Mouse (Mus musculus) myocyte (in vitro differentiated cells): ENCODE results near the gene Ap1s1.

ENCODE experiments used
- E2F4 ChIP-seq: IDR thresholded peaks from one replicate; pipeline ENCODE4 v1.6.1; 2011; ENCODE audit warnings: mild to moderate bottlenecking, control low read depth, moderate library complexity; ENCODE audit not compliant: insufficient read depth
- MYOD1 ChIP-seq, 3 experiments: IDR thresholded peaks; one replicate each; pipeline ENCODE4 v1.6.1; 2011; ENCODE audit warnings: control low read depth in 2 of 3, low read depth in 2 of 3, mild to moderate bottlenecking in 2 of 3, moderate library complexity in 1 of 3; ENCODE audit not compliant: insufficient read length in 2 of 3, control insufficient read depth in 1 of 3
- MYOG ChIP-seq, 3 experiments: IDR thresholded peaks; one replicate each; pipeline ENCODE4 v1.6.1; 2011; ENCODE audit warnings: control low read depth in 2 of 3, low read depth in 2 of 3, mild to moderate bottlenecking in 2 of 3; ENCODE audit not compliant: insufficient read length in 2 of 3, control insufficient read depth in 1 of 3, insufficient read depth in 1 of 3
- POLR2A ChIP-seq: IDR thresholded peaks from one replicate; pipeline ENCODE4 v1.6.1; 2011; ENCODE audit warnings: low read depth, mild to moderate bottlenecking, control low read depth, moderate library complexity; ENCODE audit not compliant: insufficient read length
- POLR2AphosphoS2 ChIP-seq: IDR thresholded peaks from one replicate; pipeline ENCODE4 v1.6.1; 2011; ENCODE audit warnings: low read depth, control low read depth; ENCODE audit not compliant: insufficient read length
- SRF ChIP-seq: IDR thresholded peaks from one replicate; pipeline ENCODE4 v1.6.1; 2011; ENCODE audit warnings: low read depth; ENCODE audit not compliant: control insufficient read depth, insufficient read length
- TCF12 ChIP-seq: IDR thresholded peaks from one replicate; pipeline ENCODE4 v1.6.1; 2011; ENCODE audit warnings: mild to moderate bottlenecking, control low read depth; ENCODE audit not compliant: poor library complexity, insufficient read depth, severe bottlenecking
- USF1 ChIP-seq: IDR thresholded peaks from one replicate; pipeline ENCODE4 v1.6.1; 2011; ENCODE audit warnings: low read depth, mild to moderate bottlenecking, control low read depth, moderate library complexity

DNA sequence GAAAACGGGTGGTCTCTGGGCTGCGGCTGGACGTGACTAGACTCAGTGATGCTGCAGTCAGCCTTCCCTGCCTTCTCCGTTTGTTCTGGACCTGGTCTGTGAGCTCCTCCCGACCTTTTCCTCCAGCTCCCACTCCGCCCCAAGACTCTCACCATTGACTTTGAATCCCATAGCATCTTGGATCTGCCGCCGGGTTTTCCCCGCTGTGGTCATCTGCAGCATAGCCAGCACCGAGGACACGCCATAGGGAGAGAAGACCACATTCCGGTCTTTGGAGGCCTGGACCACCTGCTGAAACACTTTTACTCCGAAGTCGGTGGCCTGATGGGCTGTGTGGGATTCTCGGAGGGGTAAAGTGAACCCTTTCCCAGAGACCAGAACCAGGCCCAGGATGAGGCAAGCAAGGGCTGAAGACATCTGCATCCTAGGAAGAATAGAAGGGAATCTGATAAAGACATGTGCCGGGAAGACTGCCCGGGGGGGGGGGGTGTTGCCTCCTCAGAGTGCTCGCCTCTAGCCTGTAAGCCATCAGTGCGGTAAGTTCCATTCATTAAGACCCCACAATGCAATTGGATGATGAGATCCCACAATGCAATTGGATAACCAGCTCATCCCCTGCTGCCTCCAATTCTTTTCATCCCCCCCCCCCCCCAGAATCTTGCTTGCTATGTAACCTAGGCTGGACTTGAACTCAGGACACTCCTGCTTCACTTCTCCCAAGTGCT lies 25.1 kb upstream of the Ap1s1 start:
- TF ChIP-seq USF1 (no peak), POLR2A (no peak), TCF12 (no peak), MYOD1 (IDR thresholded peaks at IDR 0.05; ENCODE audit: control insufficient read depth in 1 of 3, insufficient read length in 2 of 3, low read depth in 2 of 3) (no peak), SRF (no peak), MYOG (IDR thresholded peaks at IDR 0.05; ENCODE audit: control insufficient read depth in 1 of 3, insufficient read depth in 1 of 3, insufficient read length in 2 of 3, low read depth in 2 of 3) (no peak), POLR2AphosphoS2 (no peak), E2F4 (no peak)
